Mouse (Mus musculus) hindbrain, postnatal 0 days (tissue): ENCODE data around the gene Wipf1. TPM values are rescaled to one million over a fixed set of nuclear protein-coding genes. Genes with fewer than 3 reads are reported as not detected.
A peak's percentile ranks its signal among the peaks of the same experiment; 100 is the strongest.

Source experiments
- ATAC-seq: fragments of 200-750 bp; cut with Nextera tagmentation; 2 replicates; pipeline ENCODE4 v1.8.0; 2017; ENCODE audit warnings: mild to moderate bottlenecking, moderate TSS enrichment, moderate library complexity
- DNase-seq: peaks from one replicate; pipeline ENCODE4 v3.0.0-alpha.2; 2015; ENCODE audit warnings: low spot score
- H3K27ac ChIP-seq: fragments of 300-500 bp; sonication (generic); 2 replicates; pipeline ENCODE4 v1.5.1; 2014; ENCODE audit warnings: mild to moderate bottlenecking
- H3K27me3 ChIP-seq: fragments of 300-500 bp; sonication (generic); 2 replicates; pipeline ENCODE4 v1.6.1; 2014; ENCODE audit warnings: low read length, mixed read lengths; ENCODE audit not compliant: insufficient read depth
- H3K36me3 ChIP-seq: fragments of 300-500 bp; sonication (generic); 2 replicates; pipeline ENCODE4 v1.6.1; 2014; ENCODE audit warnings: low read length, mixed read lengths; ENCODE audit not compliant: insufficient read depth
- H3K4me1 ChIP-seq: fragments of 300-500 bp; sonication (generic); 2 replicates; pipeline ENCODE4 v1.6.1; 2014; ENCODE audit warnings: antibody characterized with exemption, low read length, mixed read lengths; ENCODE audit not compliant: insufficient read depth
- H3K4me2 ChIP-seq: fragments of 300-500 bp; sonication (generic); 2 replicates; pipeline ENCODE4 v1.6.1; 2014; ENCODE audit warnings: low read depth, mild to moderate bottlenecking, low read length, moderate library complexity, mixed read lengths
- H3K4me3 ChIP-seq: fragments of 300-500 bp; sonication (generic); 2 replicates; pipeline ENCODE4 v1.5.1; 2014; ENCODE audit warnings: low read length
- H3K9ac ChIP-seq: fragments of 300-500 bp; sonication (generic); replicated peaks from 2 replicates; pipeline ENCODE4 v1.6.1; 2014; ENCODE audit warnings: mild to moderate bottlenecking, low read length, moderate library complexity, mixed read lengths
- H3K9me3 ChIP-seq: fragments of 300-500 bp; sonication (generic); 2 replicates; pipeline ENCODE4 v1.6.1; 2016; ENCODE audit warnings: low read length, mixed read lengths
- CTCF ChIP-seq: IDR thresholded peaks from 2 replicates; pipeline ENCODE4 v1.5.1; 2016; ENCODE audit warnings: antibody characterized with exemption, control low read depth, low read depth
- WGBS: fragments of 180-500 bp; shearing (Covaris S2); extraction: QIAGEN DNeasy Blood & Tissue Kit; methylation state at CpG from one replicate; pipeline ENCODE4 v1.1.7; 2014; 5-methylcytosine and 5-hydroxymethylcytosine counted together
- polyA plus RNA-seq: library from polyadenylated mRNA; unstranded; fragments of >200 nt; fragmentation: Nextera tagmentation; extraction: Ambion mirVana; gene quantifications from 2 replicates; pipeline ENCODE4 v1.2.1, GENCODE M21; 2015
- total RNA-seq: library from RNA; depleted of rRNA; stranded (reverse); fragments of >200 nt; gene quantifications from 2 replicates; pipeline ENCODE4 v1.2.3, GENCODE M21; 2014

The Wipf1 gene
- total and polyA plus RNA-seq, 2 experiments from 2014 or later, result 2.6 to 3.0 TPM

DNA sequence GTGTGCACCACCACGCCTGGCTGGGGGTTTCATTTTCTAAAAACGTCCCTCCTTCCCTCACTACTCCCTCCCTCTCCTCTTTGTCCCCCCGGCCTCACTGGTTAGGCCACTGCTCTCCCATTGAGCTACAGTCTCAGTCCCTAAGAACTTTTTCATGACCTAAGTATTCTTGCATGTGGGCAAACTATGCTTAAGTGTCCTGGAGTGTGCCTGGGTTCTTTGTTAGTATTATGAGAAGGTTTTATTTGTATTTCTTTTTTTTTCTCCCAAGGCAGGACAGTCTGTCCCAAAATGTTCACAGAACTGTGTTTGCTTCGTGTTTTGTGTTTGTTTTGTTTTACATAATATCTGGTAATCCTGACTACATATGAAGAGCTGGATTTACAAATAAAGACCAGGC lies 121.9 kb downstream of the Wipf1 start:
- no peak for TF ChIP-seq CTCF
- DNase-seq (no peak), ATAC-seq (no peak)
- H3K27ac ChIP-seq, result no peak overlapping the region
- WGBS, result 64% methylated on average over 4 of the region's 4 CpGs
- H3K4me1 ChIP-seq, result no peaks in the 10 kb centered on the region
- H3K36me3 ChIP-seq, result no peaks in the 10 kb centered on the region
- no peaks in the 10 kb centered on the region for H3K27me3 ChIP-seq
- no peak overlapping the region for H3K4me2 ChIP-seq
- H3K9me3 ChIP-seq, result no peaks in the 10 kb centered on the region
- H3K4me3 ChIP-seq, result no peak overlapping the region
- no peak overlapping the region for H3K9ac ChIP-seq

DNA sequence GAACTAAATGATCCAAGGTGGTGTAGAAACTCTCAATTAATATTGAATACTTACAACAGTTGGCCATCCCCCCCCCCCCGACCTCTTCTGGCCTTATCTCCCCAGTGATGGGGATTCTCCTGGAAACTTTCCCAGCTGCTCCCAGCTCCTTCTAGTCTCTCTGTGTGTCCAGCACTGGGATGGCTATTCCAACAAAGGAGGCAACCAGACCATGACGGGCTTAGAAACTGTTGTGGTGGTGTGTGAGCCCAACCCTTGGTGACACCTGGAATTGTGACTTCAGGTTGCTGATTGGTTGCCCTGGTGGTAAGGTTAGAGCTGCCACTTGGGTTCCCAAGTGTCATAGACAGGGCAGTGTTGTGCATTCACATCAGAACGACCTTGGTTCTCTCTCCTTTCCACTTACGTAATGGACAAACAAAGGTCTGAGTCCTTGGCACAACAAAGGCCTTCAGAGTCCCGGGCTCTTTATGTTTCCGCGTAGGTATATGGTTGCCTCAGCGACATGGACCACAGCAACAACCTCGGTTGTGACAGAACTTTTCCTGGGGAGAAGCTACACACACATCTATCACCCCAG lies 123.1 kb downstream of the Wipf1 start:
- 84% methylated on average over 9 of the region's 9 CpGs for WGBS
- no peak overlapping the region for H3K27ac ChIP-seq
- H3K27me3 ChIP-seq, result no peaks in the 10 kb centered on the region
- H3K9me3 ChIP-seq, result no peaks in the 10 kb centered on the region
- no peak overlapping the region for H3K4me2 ChIP-seq
- no peak overlapping the region for H3K4me3 ChIP-seq
- DNase-seq (no peak), ATAC-seq (no peak)
- H3K9ac ChIP-seq, result no peak overlapping the region
- no peaks in the 10 kb centered on the region for H3K4me1 ChIP-seq
- H3K36me3 ChIP-seq, result no peaks in the 10 kb centered on the region
- no peak for TF ChIP-seq CTCF

DNA sequence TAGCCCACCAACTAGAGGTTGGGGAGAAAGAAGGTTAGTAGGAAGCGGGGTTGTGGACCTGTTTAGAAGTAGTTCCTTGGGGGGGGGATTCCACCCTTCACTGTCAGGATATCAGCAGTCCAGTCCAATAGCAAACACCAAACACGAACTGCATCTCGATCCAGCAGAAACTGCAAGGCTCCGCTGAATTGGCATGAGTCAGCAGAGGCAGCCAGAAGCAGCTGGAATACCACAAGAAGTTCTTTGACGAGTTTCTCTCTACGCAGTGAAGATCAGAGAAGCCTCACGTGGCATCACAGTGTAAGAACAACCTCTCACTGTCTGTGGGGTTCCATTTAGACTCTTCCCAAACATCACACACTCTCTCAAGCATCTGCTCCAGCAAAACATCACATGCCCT lies 124.6 kb downstream of the Wipf1 start:
- no peak overlapping the region for H3K4me2 ChIP-seq
- 91% methylated on average over 7 of the region's 7 CpGs for WGBS
- ATAC-seq, result no peak

DNA sequence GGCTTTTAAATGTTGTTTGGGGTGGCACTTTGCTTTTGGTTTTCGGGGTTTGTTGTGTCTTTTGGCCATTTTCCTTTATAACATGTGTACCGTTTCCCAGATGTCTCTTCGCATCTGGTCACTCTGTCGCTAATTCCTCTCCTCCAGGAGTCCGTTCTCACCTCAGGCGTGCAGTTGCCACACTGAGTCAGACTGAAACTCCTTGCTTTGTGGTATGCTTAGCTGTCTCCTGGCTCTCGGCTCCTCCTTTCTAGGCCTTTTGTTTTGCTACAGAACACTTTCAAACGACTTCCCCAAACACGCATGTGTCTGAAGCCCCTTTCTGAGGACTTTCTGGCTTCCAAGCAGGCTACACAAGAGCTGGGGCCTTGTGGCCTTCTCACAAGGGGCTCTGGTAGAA lies 125.1 kb downstream of the Wipf1 start:
- no peak overlapping the region for H3K4me3 ChIP-seq
- H3K36me3 ChIP-seq, result no peaks in the 10 kb centered on the region
- no peak for TF ChIP-seq CTCF
- WGBS, result 88% methylated on average over 9 of the region's 9 CpGs
- no peak overlapping the region for H3K27ac ChIP-seq
- no peaks in the 10 kb centered on the region for H3K9me3 ChIP-seq
- H3K27me3 ChIP-seq, result no peaks in the 10 kb centered on the region
- H3K4me2 ChIP-seq, result no peak overlapping the region
- H3K9ac ChIP-seq, result no peak overlapping the region
- no peaks in the 10 kb centered on the region for H3K4me1 ChIP-seq
- ATAC-seq (no peak), DNase-seq (no peak)

More for the DNA sequence above, 124.6 kb downstream of the Wipf1 start:
- H3K36me3 ChIP-seq, result no peaks in the 10 kb centered on the region
- H3K4me1 ChIP-seq, result no peaks in the 10 kb centered on the region
- no peak overlapping the region for H3K9ac ChIP-seq
- no peak for TF ChIP-seq CTCF
- no peak overlapping the region for H3K27ac ChIP-seq
- H3K4me3 ChIP-seq, result no peak overlapping the region
- H3K9me3 ChIP-seq, result no peaks in the 10 kb centered on the region
- DNase-seq, result no peak
- H3K27me3 ChIP-seq, result no peaks in the 10 kb centered on the region

- peak; percentile 59 for TF ChIP-seq CTCF
- H3K9me3 ChIP-seq, result no peaks in the 10 kb centered on the region
- H3K9ac ChIP-seq, result no peak overlapping the region
- H3K27me3 ChIP-seq, result no peaks in the 10 kb centered on the region
- peak; percentile 35 for DNase-seq
- H3K4me2 ChIP-seq, result no peak overlapping the region
- no peaks in the 10 kb centered on the region for H3K36me3 ChIP-seq
- H3K4me3 ChIP-seq, result no peak overlapping the region
- H3K27ac ChIP-seq, result no peak overlapping the region
- H3K4me1 ChIP-seq, result no peaks in the 10 kb centered on the region
- no peak for ATAC-seq
- WGBS, result 80% methylated on average over 15 of the region's 15 CpGs
These were observed 126.0 kb downstream of the Wipf1 start for GRCm38 (mm10) chr2:73403385-73404013.

- Histone ChIP-seq H3K9ac (no peak overlapping the region), H3K4me3 (no peak overlapping the region), H3K4me1 (no peaks in the 10 kb centered on the region), H3K36me3 (no peaks in the 10 kb centered on the region), H3K27ac (no peak overlapping the region), H3K9me3 (no peaks in the 10 kb centered on the region), H3K27me3 (no peaks in the 10 kb centered on the region), H3K4me2 (no peak overlapping the region)
- no peak for TF ChIP-seq CTCF
- ATAC-seq, result no peak
- WGBS, result 22% methylated on average over 1 of the region's 1 CpGs
- no peak for DNase-seq
These were observed 127.8 kb downstream of the Wipf1 start for GRCm38 (mm10) chr2:73401689-73402088.

- Histone ChIP-seq H3K36me3 (no peaks in the 10 kb centered on the region), H3K4me2 (no peak overlapping the region), H3K4me1 (no peaks in the 10 kb centered on the region), H3K9me3 (no peaks in the 10 kb centered on the region), H3K27ac (no peak overlapping the region), H3K4me3 (no peak overlapping the region), H3K27me3 (no peaks in the 10 kb centered on the region), H3K9ac (no peak overlapping the region)
- DNase-seq, result no peak
- 91% methylated on average over 2 of the region's 2 CpGs for WGBS
- no peak for TF ChIP-seq CTCF
- no peak for ATAC-seq
These were observed 132.1 kb downstream of the Wipf1 start for GRCm38 (mm10) chr2:73397476-73397875.
